Mouse (Mus musculus) cortical plate, adult 2 months (tissue): ENCODE measurements at regions not wholly inside any gene's neighbourhood (a gene's known extent, or its start where the extent isn't known, plus 50 kb on each side); places are given as distances from the start of the nearest gene placed in this dataset.

Experiments used
- CTCF ChIP-seq: fragments of 200-500 bp; IDR thresholded peaks from 2 replicates; pipeline ENCODE4 v1.5.1; 2011; ENCODE audit warnings: mild to moderate bottlenecking, control low read depth, low read length; ENCODE audit not compliant: insufficient read depth; ENCODE audit errors: extremely low read depth
- POLR2A ChIP-seq: fragments of 200-500 bp; IDR thresholded peaks from 2 replicates; pipeline ENCODE4 v1.6.1; 2011; ENCODE audit warnings: mild to moderate bottlenecking, low read length, control low read depth; ENCODE audit not compliant: insufficient read depth; ENCODE audit errors: extremely low read depth

DNA sequence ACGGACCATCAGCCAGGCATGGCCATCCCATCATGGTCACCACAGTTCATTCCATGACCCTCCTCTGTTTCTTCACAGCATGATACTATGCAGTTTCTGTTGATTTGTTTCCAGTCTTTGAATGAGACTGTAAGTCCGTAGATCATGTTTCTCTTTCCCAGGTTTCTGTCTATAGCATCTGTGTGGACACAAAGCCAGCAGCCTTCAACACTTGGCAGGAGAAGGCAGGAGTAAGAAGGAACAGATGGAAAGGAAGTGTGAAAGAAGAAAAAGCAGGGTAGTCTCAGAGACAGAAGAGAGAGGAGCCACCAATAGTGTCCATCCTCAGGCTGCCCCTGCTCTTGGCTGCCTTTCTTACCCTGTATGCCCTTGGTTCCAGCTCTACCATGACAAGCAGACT is 136.6 kb downstream of the Sp3 start:
- TF ChIP-seq CTCF: no peak
- TF ChIP-seq POLR2A: no peak
